Mouse (Mus musculus): Measurements from ENCODE around the gene Dlg2.

Dlg2 gene

GRCm38 (mm10) chr7:92199131-92199530 is 1722.7 kb downstream of the Dlg2 start:
- no peak for DNase-seq

GRCm38 (mm10) chr7:92210701-92211100 is 1734.2 kb downstream of the Dlg2 start:
- DNase-seq = no peak

GRCm38 (mm10) chr7:92213751-92214150 is 1737.3 kb downstream of the Dlg2 start:
- peak; percentile 8 to 11 for DNase-seq

- no peak for DNase-seq
Observed at GRCm38 (mm10) chr7:92218171-92218570, 1741.7 kb downstream of the Dlg2 start.

GRCm38 (mm10) chr7:92220619-92221018 is 1744.1 kb downstream of the Dlg2 start:
- DNase-seq = no peak

GRCm38 (mm10) chr7:92234476-92235202 is 1758.2 kb downstream of the Dlg2 start:
- no peak for DNase-seq

- no peak for DNase-seq
Observed at GRCm38 (mm10) chr7:92235541-92236031, 1759.1 kb downstream of the Dlg2 start.

GRCm38 (mm10) chr7:92240908-92241307 is 1764.4 kb downstream of the Dlg2 start:
- no peak for DNase-seq

- no peak for DNase-seq
Observed at GRCm38 (mm10) chr7:92247594-92247993, 1771.1 kb downstream of the Dlg2 start.

- DNase-seq = no peak
Observed at GRCm38 (mm10) chr7:92248619-92249018, 1772.1 kb downstream of the Dlg2 start.

GRCm38 (mm10) chr7:92258148-92258547 is 1781.7 kb downstream of the Dlg2 start:
- no peak for DNase-seq

- peak; percentile 40 to 71 for DNase-seq
Observed at GRCm38 (mm10) chr7:92258701-92259100, 1782.2 kb downstream of the Dlg2 start.

GRCm38 (mm10) chr7:92264325-92264724 is 1787.9 kb downstream of the Dlg2 start:
- no peak for DNase-seq

GRCm38 (mm10) chr7:92264964-92265363 is 1788.5 kb downstream of the Dlg2 start:
- no peak for DNase-seq

- DNase-seq = peak in 1 of 2 experiments; percentile 51
Observed at GRCm38 (mm10) chr7:92275353-92275752, 1798.9 kb downstream of the Dlg2 start.

- no peak for DNase-seq
Observed at GRCm38 (mm10) chr7:92277629-92278028, 1801.2 kb downstream of the Dlg2 start.

GRCm38 (mm10) chr7:92280925-92281324 is 1804.5 kb downstream of the Dlg2 start:
- DNase-seq = peak in 1 of 2 experiments; percentile 37

- no peak for DNase-seq
Observed at GRCm38 (mm10) chr7:92287058-92287457, 1810.6 kb downstream of the Dlg2 start.

- no peak for DNase-seq
Observed at GRCm38 (mm10) chr7:92288814-92289213, 1812.3 kb downstream of the Dlg2 start.

- DNase-seq = no peak
Observed at GRCm38 (mm10) chr7:92292918-92293518, 1816.5 kb downstream of the Dlg2 start.

- no peak for DNase-seq
Observed at GRCm38 (mm10) chr7:92301046-92301445, 1824.6 kb downstream of the Dlg2 start.

- DNase-seq = no peak
Observed at GRCm38 (mm10) chr7:92307634-92308033, 1831.2 kb downstream of the Dlg2 start.

GRCm38 (mm10) chr7:92308168-92308567 is 1831.7 kb downstream of the Dlg2 start:
- no peak for DNase-seq

- DNase-seq = no peak
Observed at GRCm38 (mm10) chr7:92316389-92316788, 1839.9 kb downstream of the Dlg2 start.
